Mouse (Mus musculus) kidney, postnatal 25 days (tissue): ENCODE measurements around the gene Ncor2.

Experiments used
- DNase-seq, 2 experiments: peaks; one replicate each; pipeline ENCODE4 v3.0.0; 2021; ENCODE audit warnings: mixed read lengths in 2 of 2

The Ncor2 gene

DNA sequence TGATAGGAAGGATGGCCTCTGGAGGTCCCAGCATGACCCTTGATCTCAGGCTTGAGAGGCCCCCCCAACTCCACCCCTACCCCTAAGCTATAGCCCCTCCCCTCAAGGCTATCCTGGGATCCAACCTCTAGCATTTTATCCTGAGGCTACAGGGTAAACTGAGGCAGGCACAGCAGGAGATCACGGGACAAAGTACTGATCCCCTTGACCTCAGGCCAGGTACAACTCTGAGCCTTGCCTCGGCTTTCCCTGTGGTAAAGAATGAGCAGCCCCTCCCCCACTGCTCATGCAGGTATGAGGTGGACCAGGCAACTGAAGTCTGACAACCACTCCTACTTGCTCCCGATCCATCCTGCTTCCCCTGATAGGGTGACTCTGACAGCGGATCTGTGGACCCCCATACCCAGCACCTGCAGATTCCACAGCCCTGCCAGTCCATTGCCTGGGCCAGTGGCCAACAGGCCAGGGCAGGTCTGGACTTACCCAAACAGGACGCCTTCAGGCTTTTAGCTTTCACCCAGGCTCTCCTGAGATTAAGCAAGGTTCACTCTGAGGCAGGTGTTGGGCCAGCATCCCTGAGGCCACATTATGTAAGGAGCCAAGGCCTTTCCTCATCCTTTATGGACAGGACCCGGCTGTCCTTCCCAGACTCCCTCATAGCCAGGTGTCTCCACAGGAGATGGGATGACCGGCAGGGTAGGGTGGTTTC lies 11.2 kb upstream of the Ncor2 start:
- DNase-seq, result no peak

DNA sequence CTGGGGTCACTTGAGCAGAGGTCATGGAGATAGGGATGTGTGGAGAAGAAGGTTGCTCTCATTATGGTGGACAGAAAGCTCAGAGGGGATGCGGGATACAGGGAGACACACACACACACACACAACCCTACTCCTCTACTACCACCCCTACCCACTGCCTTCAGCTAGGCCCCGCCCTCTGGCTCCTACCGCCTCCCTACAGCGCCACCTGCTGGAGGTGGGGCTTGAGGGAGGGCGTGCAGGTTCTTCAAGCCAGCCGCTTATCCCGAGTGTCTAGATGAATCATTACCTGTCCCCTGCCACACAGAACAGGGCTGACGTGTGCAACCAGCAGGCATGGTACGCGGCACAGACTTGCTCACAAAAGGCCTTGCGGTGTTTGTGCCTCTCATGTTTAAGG lies 10.6 kb upstream of the Ncor2 start:
- peak; percentile 87 to 88 for DNase-seq

DNA sequence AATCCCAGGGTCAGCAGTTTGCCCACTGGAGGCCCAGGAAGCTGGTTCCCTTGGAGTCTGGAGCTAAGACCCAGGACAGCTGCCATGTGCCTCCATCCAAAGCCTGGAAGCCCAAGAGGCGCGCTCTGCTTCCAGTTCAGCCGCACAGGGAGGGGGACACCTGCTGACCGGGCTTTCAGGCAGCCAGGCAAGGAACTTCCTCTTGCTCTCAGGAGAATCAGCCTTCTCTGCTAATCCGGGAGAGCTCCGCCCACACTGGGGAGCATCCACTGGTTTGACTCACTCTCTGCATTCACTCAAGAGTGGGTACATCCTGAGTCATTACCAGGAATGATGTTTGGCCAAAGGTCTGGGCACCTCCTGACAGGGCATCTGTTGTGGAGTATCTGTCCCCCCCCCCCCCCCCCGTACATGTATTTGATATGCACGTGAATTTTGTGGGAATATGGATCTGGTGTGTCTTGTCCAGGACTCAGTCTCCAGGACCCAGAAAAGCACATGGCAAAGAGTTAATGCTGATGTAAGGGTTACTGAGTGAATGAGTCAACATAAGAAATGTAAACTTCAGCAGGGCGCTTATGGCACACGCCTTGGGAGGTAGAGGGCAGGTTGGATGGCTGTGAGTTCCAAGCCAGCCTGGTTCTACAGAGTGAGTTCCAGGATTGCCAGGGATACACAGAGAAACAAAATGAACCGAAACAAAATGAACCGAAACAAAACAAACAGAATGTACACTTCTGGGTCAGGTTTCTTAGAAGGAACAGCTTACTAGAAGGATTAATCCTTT lies 10.0 kb upstream of the Ncor2 start:
- DNase-seq, result no peak

DNA sequence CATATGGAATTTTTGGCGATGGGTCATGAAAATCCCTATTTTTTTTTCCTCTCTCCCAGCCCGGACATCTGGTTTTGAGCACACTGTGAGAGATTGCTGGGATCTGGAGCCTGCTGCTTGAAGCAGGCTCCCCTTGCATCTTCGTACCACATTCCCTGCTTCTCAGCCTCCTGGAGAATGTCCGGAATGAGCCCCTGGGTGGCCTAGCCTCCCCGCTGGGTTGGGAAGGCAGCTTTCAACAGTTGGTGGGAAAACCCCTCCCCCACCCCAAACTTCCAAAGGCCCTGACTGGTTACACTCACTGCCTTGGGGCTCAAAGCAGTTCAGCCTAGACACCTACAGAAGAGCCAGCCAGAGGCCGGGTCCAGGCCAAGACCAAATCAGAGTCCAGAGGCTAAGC lies 5.8 kb upstream of the Ncor2 start:
- peak in 1 of 2 experiments; percentile 33 for DNase-seq

- DNase-seq, result no peak
These were observed 4.4 kb upstream of the Ncor2 start for GRCm38 (mm10) chr5:125183321-125184003.

GRCm38 (mm10) chr5:125180630-125181263 lies 1.7 kb upstream of the Ncor2 start:
- DNase-seq, result no peak

GRCm38 (mm10) chr5:125179735-125180629 lies 963 bp upstream of the Ncor2 start:
- DNase-seq, result peak; percentile 57 to 70

DNA sequence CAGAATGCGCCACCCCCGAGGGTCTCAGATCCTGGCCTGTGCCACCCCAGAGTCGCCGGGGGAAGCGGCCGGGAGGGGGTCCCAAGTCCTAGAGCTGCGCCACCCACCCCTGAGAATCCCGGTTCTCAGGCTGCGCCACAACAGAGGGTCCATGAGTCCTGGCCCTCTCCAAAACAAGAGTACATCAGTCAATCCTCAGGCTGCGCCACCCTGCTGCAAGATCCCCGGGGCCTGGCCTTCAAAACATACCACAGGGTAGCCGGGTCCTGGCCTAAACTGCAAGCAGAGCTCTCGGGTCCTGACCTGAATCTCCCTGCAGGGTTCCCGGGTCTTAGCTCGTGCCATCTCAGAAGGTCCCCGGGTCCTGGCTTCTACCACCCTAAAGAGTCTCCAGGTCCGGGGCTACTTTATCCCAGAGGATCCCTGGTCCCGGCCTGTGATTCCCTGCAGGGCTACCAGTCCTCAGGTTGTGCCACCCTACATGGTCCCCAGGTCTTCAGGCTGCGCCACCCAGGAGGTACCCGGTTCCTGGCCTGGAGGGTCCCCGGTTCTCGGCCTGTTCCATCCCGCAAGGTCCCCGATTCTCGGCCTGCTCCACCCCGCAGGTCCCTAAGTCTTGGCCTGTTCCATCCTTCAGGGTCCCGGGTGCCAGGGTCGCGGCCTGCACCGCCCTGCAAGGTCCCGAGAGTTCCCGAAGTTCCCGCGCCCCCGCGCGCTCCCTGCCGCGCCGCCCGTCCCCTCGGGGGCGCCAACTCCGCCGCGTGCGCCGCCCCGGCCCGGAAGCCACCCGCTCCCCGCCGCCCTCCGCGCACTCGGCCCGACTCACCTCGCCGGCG lies 630 bp downstream of the Ncor2 start:
- DNase-seq, result peak; percentile 61 to 83

DNA sequence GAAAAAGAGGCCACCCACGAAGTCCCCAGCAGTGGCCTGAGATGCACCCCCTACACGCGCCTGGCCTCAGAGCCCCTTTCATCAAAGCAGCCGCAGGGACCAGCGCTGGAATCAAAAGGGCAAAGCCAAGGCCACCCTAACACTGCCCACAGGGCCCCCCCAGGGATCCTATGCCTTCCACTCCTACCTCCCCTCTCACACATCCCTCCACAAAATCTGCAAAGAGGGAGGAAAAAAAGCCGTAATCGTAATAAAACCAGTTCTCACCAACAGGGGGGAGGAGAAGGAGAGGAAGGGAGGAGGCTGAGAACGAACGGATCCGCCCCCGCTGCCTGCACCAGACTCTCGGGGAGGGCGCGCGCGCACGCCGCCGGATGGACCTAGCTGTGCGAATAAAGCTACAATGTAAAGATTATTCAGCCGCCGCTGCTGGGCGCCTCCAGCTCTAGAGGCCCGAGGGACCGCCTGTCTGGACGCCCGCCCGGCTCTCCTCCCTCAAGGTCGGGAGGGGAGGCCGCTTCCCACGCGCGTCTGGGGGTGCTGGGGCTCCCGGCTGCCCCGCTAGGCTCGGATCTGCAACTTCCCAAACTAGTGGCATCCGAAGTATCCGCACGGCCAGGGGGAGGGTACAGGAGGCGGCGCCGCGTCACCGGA lies 1.4 kb downstream of the Ncor2 start:
- peak; percentile 87 to 89 for DNase-seq

- DNase-seq, result peak; percentile 58 to 85
These were observed 2.2 kb downstream of the Ncor2 start for GRCm38 (mm10) chr5:125176864-125177263.

DNA sequence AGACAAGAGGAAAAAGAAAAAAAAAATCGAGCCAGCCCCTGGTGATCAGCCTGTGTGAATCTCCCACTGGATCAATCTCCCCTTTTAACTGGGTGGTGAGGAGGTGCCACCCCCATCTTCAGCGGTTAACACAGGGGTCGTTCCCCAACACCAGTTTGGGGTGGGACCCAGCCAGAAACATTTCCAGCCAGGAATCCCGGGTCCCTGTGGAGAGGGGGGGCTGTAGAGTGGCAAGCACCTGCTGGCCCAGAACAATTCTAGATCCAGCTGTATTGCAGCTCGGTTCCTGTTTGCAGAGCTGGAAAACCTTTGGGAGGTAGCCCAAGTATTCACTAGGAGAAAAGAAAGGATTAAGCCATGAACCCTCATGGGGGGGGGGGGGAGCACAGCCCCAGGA lies 2.7 kb downstream of the Ncor2 start:
- no peak for DNase-seq

GRCm38 (mm10) chr5:125175673-125176369 lies 3.2 kb downstream of the Ncor2 start:
- no peak for DNase-seq

DNA sequence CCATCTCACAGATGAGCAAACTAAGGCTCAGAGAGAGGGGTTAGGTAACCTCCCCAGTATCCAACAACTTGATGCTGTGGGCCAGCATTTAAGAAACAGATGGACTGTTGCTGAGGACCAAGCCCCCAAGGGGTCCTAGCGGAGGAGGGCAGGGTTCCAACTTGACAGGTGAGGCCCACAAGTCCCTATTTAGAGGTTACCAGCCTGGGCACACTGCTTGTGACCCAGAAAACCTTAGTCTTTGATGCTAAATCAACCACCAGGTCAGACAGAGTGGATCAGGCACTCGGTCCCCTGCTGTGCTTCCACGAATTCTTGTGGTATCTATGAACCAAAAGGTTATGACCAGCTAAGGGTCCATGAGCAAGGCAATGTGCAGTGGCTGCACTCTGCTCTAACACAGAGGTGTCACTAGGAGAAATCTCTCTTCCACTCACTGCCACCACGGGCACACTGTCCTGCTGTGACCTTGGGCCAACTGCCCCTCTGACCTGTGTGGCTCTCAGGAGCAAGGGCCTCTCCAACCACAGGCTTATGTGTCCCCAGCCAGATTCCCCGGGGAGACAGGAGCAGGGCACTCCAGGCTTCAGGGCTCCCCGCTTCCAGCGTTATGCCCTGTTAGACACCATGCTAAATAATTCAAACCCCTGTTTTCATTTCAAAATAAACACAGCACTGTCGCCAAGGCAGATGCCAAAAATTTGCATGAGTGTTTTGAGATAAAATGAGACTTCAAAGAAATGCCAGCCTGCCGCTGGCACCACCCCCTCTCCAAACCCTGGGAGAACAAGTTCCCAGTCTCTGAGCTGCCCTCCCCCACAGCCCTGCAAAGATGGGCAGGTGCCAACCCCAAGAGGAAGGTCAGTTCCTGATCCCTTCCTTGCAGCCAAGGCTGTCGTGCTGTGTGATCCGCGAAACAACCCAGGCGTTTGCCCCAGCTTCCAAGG lies 4.0 kb downstream of the Ncor2 start:
- DNase-seq, result peak; percentile 82 to 93

DNA sequence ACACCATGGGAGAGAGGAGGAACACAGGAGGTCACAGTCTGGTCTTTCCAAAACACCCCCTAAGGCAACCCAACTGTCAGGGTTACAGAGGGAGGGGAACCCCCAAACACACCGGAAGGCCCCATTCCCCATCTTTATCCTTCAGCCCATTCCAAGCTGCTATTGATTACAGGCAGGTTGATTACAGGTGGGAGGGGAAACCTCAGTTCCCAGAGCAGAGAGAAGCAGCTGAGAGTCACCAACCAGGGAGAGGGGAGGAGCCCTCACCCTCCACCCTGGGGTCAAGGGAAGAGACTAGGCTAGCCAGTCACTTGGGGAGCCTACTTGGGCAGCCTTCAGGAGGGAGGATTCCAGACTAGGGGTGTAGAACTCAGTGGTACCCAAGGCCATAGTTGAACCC lies 5.2 kb downstream of the Ncor2 start:
- no peak for DNase-seq

DNA sequence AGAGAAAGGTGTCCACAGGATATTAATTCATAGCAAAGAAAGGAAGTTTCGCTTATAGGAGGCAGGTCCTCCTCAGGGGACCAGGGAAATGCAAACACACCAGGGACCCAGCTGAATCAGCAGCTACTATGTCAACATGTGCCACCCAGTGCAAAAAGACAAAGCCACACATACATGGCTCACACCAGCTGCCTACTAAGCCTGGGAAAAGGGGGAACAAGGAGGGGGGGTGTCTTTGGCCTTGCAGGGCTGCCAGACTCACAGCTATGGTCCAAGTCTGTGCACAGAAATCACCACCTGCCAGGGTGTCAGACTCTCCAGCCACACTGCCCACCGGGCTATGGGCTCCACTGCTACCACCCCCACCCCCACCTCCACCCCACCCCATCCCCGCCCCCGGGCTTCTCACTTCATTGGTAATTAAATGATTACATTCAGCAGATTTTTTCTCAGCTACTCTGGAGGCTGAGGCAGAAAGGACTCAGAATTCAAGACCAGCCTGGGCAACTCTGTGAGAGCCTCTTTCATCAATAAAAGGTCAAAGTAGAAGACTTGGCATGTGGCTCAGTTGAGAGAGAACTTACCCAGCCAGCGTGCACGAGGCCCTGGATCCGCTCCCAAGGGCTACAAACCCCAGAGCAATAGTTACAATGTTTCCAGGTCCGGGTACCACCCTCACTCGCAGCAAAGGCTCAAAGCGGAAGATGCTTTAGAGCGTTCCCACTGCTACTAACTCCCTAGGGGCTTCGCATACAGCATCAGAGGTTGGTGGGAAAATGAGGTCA lies 6.0 kb downstream of the Ncor2 start:
- peak; percentile 42 to 68 for DNase-seq

- no peak for DNase-seq
These were observed 7.8 kb downstream of the Ncor2 start for GRCm38 (mm10) chr5:125171259-125171658.

- no peak for DNase-seq
These were observed 8.7 kb downstream of the Ncor2 start for GRCm38 (mm10) chr5:125170107-125170842.
